Mouse (Mus musculus) MEL (cell line): ENCODE measurements around the gene Rxfp2. TPM values are rescaled to one million over a fixed set of nuclear protein-coding genes. Genes with fewer than 3 reads are reported as not detected.

Experiments used
- DNase-seq: peaks from one replicate; pipeline ENCODE4 v3.0.0; 2011; ENCODE audit warnings: low read depth, low spot score
- H3K27ac ChIP-seq: 2 replicates; pipeline ENCODE4 v1.5.1; 2012; ENCODE audit warnings: low read depth, mild to moderate bottlenecking, control low read depth, low read length, moderate library complexity; ENCODE audit not compliant: control insufficient read depth
- H3K27me3 ChIP-seq, 2 experiments: fragments of 150-350 bp in 1 of 2; sonication (generic) in 1 of 2; 2 replicates each; pipeline ENCODE4 v1.6.1; 2012; ENCODE audit warnings: low read length in 2 of 2, mild to moderate bottlenecking in 2 of 2, improper control_type of control experiment in 1 of 2, moderate library complexity in 1 of 2; ENCODE audit not compliant: insufficient read depth in 2 of 2, control insufficient read depth in 1 of 2
- H3K36me3 ChIP-seq, 2 experiments: 2 replicates each; pipeline ENCODE4 v1.6.1; 2012 to 2014; ENCODE audit warnings: low read length in 2 of 2, improper control_type of control experiment in 1 of 2, inconsistent platforms in 1 of 2, mild to moderate bottlenecking in 1 of 2; ENCODE audit not compliant: insufficient read depth in 2 of 2, control insufficient read depth in 1 of 2
- H3K4me1 ChIP-seq, 2 experiments: fragments of 150-350 bp in 1 of 2; sonication (generic) in 1 of 2; 2 replicates each; pipeline ENCODE4 v1.6.1; 2012; ENCODE audit warnings: low read length in 2 of 2, improper control_type of control experiment in 1 of 2, mild to moderate bottlenecking in 1 of 2; ENCODE audit not compliant: insufficient read depth in 2 of 2, control insufficient read depth in 1 of 2
- H3K4me3 ChIP-seq, 2 experiments: fragments of 150-350 bp in 1 of 2; sonication (generic) in 1 of 2; 2 replicates each; pipeline ENCODE4 v1.5.1; 2012; ENCODE audit warnings: low read depth in 2 of 2, low read length in 2 of 2, mild to moderate bottlenecking in 2 of 2, moderate library complexity in 2 of 2, control low read depth in 1 of 2, improper control_type of control experiment in 1 of 2; ENCODE audit not compliant: control insufficient read depth in 1 of 2, insufficient read depth in 1 of 2
- H3K79me2 ChIP-seq: 2 replicates; pipeline ENCODE4 v1.6.1; 2012; ENCODE audit warnings: mild to moderate bottlenecking, low read length, moderate library complexity; ENCODE audit not compliant: control insufficient read depth, poor library complexity, insufficient read depth
- H3K9ac ChIP-seq: 2 replicates; pipeline ENCODE4 v1.6.1; 2012; ENCODE audit warnings: low read depth, mild to moderate bottlenecking, control low read depth, low read length, moderate library complexity; ENCODE audit not compliant: control insufficient read depth, poor library complexity, severe bottlenecking
- H3K9me3 ChIP-seq: fragments of 150-350 bp; sonication (generic); replicated peaks from 2 replicates; pipeline ENCODE4 v1.6.1; 2012; ENCODE audit warnings: mild to moderate bottlenecking, low read length, improper control_type of control experiment, moderate library complexity; ENCODE audit not compliant: insufficient read depth
- CHD1 ChIP-seq: IDR thresholded peaks from 2 replicates; pipeline ENCODE4 v1.6.1; 2012; ENCODE audit warnings: low read depth, mild to moderate bottlenecking, inconsistent platforms, low read length, improper control_type of control experiment
- E2F4 ChIP-seq: IDR thresholded peaks from 2 replicates; pipeline ENCODE4 v1.6.1; 2011; ENCODE audit warnings: low read depth, low read length, improper control_type of control experiment, borderline replicate concordance
- ELF1 ChIP-seq: IDR thresholded peaks from 2 replicates; pipeline ENCODE4 v1.6.1; 2014; ENCODE audit warnings: low read depth, mild to moderate bottlenecking, inconsistent platforms, low read length, improper control_type of control experiment, moderate library complexity
- EP300 ChIP-seq, 2 experiments: IDR thresholded peaks; 2 replicates each; pipeline ENCODE4 v1.6.1; 2011; ENCODE audit warnings: improper control_type of control experiment in 2 of 2, low read length in 2 of 2, low read depth in 1 of 2, mild to moderate bottlenecking in 1 of 2
- GATA1 ChIP-seq: IDR thresholded peaks from 2 replicates; pipeline ENCODE4 v1.6.1; 2011; ENCODE audit warnings: low read depth, low read length, improper control_type of control experiment
- HCFC1 ChIP-seq: IDR thresholded peaks from 2 replicates; pipeline ENCODE4 v1.6.1; 2012; ENCODE audit warnings: low read depth, mild to moderate bottlenecking, inconsistent platforms, low read length, improper control_type of control experiment, moderate library complexity
- MAFK ChIP-seq: IDR thresholded peaks from 2 replicates; pipeline ENCODE4 v1.6.1; 2011; ENCODE audit warnings: low read depth, mild to moderate bottlenecking, low read length, improper control_type of control experiment, borderline replicate concordance
- MAX ChIP-seq: IDR thresholded peaks from 2 replicates; pipeline ENCODE4 v1.6.1; 2011; ENCODE audit warnings: low read length, improper control_type of control experiment
- MAZ ChIP-seq: IDR thresholded peaks from 2 replicates; pipeline ENCODE4 v1.6.1; 2012; ENCODE audit warnings: low read depth, mild to moderate bottlenecking, inconsistent platforms, low read length, improper control_type of control experiment
- MEF2A ChIP-seq: IDR thresholded peaks from 2 replicates; pipeline ENCODE4 v1.6.1; 2014; ENCODE audit warnings: low read depth, mild to moderate bottlenecking, inconsistent platforms, low read length, improper control_type of control experiment; ENCODE audit not compliant: poor library complexity, insufficient replicate concordance, severe bottlenecking; ENCODE audit errors: extremely low read depth
- MXI1 ChIP-seq: IDR thresholded peaks from 2 replicates; pipeline ENCODE4 v1.6.1; 2011; ENCODE audit warnings: mild to moderate bottlenecking, low read depth, low read length, improper control_type of control experiment
- MYB ChIP-seq: IDR thresholded peaks from 2 replicates; pipeline ENCODE4 v1.6.1; 2011; ENCODE audit warnings: mild to moderate bottlenecking, low read depth, low read length, improper control_type of control experiment
- MYC ChIP-seq: IDR thresholded peaks from 2 replicates; pipeline ENCODE4 v1.6.1; 2011; ENCODE audit warnings: low read depth, mild to moderate bottlenecking, low read length, improper control_type of control experiment, moderate library complexity
- NELFE ChIP-seq: IDR thresholded peaks from 2 replicates; pipeline ENCODE4 v1.6.1; 2011; ENCODE audit warnings: low read depth, low read length, improper control_type of control experiment
- NRF1 ChIP-seq: IDR thresholded peaks from 2 replicates; pipeline ENCODE4 v1.6.1; 2014; ENCODE audit warnings: low read depth, mild to moderate bottlenecking, inconsistent platforms, low read length, improper control_type of control experiment, moderate library complexity; ENCODE audit not compliant: poor library complexity, insufficient read depth, severe bottlenecking
- POLR2AphosphoS5 ChIP-seq: IDR thresholded peaks from 2 replicates; pipeline ENCODE4 v1.6.1; 2012; ENCODE audit warnings: low read depth, borderline replicate concordance, mild to moderate bottlenecking, inconsistent platforms, low read length, moderate library complexity, mixed read lengths
- RCOR1 ChIP-seq: IDR thresholded peaks from 2 replicates; pipeline ENCODE4 v1.6.1; 2012; ENCODE audit warnings: low read depth, mild to moderate bottlenecking, inconsistent platforms, low read length, improper control_type of control experiment
- SMC3 ChIP-seq: IDR thresholded peaks from 2 replicates; pipeline ENCODE4 v1.6.1; 2011; ENCODE audit warnings: low read depth, low read length, improper control_type of control experiment
- TAL1 ChIP-seq: IDR thresholded peaks from 2 replicates; pipeline ENCODE4 v1.6.1; 2012; ENCODE audit warnings: mild to moderate bottlenecking, inconsistent platforms, low read length, moderate library complexity, mixed read lengths
- TCF12 ChIP-seq: IDR thresholded peaks from 2 replicates; pipeline ENCODE4 v1.6.1; 2014; ENCODE audit warnings: low read depth, mild to moderate bottlenecking, inconsistent platforms, low read length, improper control_type of control experiment, moderate library complexity
- UBTF ChIP-seq: IDR thresholded peaks from 2 replicates; pipeline ENCODE4 v1.6.1; 2012; ENCODE audit warnings: low read depth, mild to moderate bottlenecking, inconsistent platforms, low read length, improper control_type of control experiment, moderate library complexity, borderline replicate concordance; ENCODE audit not compliant: insufficient read depth
- USF2 ChIP-seq, 2 experiments: IDR thresholded peaks; 2 replicates each; pipeline ENCODE4 v1.6.1; 2011 to 2012; ENCODE audit warnings: improper control_type of control experiment in 2 of 2, low read length in 2 of 2, borderline replicate concordance in 1 of 2, inconsistent platforms in 1 of 2, low read depth in 1 of 2, mild to moderate bottlenecking in 1 of 2; ENCODE audit not compliant: insufficient read depth in 1 of 2
- ZKSCAN1 ChIP-seq: IDR thresholded peaks from 2 replicates; pipeline ENCODE4 v1.6.1; 2012; ENCODE audit warnings: low read depth, mild to moderate bottlenecking, inconsistent platforms, low read length, improper control_type of control experiment, moderate library complexity
- ZNF384 ChIP-seq: IDR thresholded peaks from 2 replicates; pipeline ENCODE4 v1.6.1; 2012; ENCODE audit warnings: low read depth, mild to moderate bottlenecking, inconsistent platforms, low read length, improper control_type of control experiment
- polyA plus RNA-seq, 2 experiments: library from polyadenylated mRNA; stranded (reverse) in 1 of 2; unstranded in 1 of 2; fragments of >175 nt in 1 of 2; fragments of >200 nt in 1 of 2; gene quantifications; 2 replicates each; pipeline versions ENCODE4 v1.2.1 to v1.2.4; 2012; ENCODE audit warnings: low replicate concordance in 2 of 2, low read depth in 1 of 2; ENCODE audit not compliant: insufficient read length in 2 of 2, insufficient read depth in 1 of 2, missing spikeins in 1 of 2
- total RNA-seq: library from RNA; depleted of rRNA; stranded (reverse); fragments of 300-350 nt; gene quantifications from 2 replicates; pipeline ENCODE4 v1.2.3, GENCODE M21; 2012; rRNA removed

Gene Rxfp2
- total RNA-seq (not detected in 2 replicates), polyA plus RNA-seq (not detected)

DNA sequence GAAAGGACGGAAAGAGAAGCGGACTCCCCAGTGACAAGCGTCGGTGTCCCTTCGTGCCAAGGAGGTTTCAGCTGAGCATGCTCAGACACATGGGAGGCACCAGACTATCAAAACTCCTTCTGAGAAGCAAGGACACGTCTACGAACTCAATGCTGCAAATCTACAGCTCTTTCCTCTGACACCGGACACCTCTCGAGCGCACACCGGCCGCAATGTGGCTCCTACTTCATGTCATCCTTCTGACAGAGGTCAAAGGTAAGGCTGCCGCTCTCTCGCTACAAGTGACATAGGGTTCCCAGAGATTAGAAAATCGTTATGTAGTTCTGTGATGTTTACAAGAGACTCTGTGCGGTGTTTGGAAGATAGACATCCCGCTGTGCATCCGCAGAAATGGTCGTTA, at the start of gene Rxfp2:
Gene Rxfp2 (plus strand): TSS at position 20 of the 400 bp plus-strand sequence.
- Histone ChIP-seq H3K27me3 (no peaks in the 10 kb centered on the region), H3K4me3 (no peak within 1 kb of the TSS), H3K9me3 (no peaks in the 10 kb centered on the region), H3K9ac (no peak within 1 kb of the TSS), H3K79me2 (no peaks in the 10 kb centered on the region), H3K36me3 (no peaks in the 10 kb centered on the region), H3K27ac (no peak within 1 kb of the TSS), H3K4me1 (no peaks in the 10 kb centered on the region)
- no peak for DNase-seq
- no peak for TF ChIP-seq POLR2AphosphoS5
- no peak for TF ChIP-seq EP300 (IDR thresholded peaks at IDR 0.05; ENCODE audit: low read depth in 1 of 2, low read length in 2 of 2)
- TF ChIP-seq E2F4, result no peak
- TF ChIP-seq NRF1, result no peak
- TF ChIP-seq RCOR1, result no peak
- no peak for TF ChIP-seq MAZ
- no peak for TF ChIP-seq UBTF
- no peak for TF ChIP-seq MYB
- TF ChIP-seq CHD1, result no peak
- no peak for TF ChIP-seq MYC
- no peak for TF ChIP-seq ELF1
- TF ChIP-seq MEF2A, result no peak
- no peak for TF ChIP-seq ZKSCAN1
- TF ChIP-seq MAFK, result no peak
- TF ChIP-seq ZNF384, result no peak
- no peak for TF ChIP-seq MXI1
- no peak for TF ChIP-seq USF2 (IDR thresholded peaks at IDR 0.05; ENCODE audit: borderline replicate concordance in 1 of 2, insufficient read depth in 1 of 2, low read depth in 1 of 2, low read length in 2 of 2)
- no peak for TF ChIP-seq TAL1

DNA sequence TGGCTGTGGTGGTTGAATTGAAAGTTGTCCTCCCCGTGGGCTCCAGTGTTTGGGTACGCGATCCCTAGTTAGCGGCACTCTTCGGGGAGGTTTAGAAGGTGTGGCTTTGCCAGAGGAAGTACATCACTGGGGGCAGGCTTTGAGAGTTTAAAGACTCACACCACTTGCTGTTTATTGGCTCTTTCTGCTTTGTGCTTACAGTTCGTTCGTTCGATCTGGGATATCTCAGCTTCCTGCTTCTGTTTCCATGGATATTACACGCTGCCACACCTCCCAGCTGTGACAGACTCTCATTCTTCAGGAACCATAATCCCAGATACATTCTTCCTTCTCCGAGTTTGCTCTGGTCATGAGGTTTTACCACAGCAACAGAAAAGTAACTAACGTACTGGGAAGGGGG, 48.2 kb upstream of the Rxfp2 start:
- Histone ChIP-seq H3K9ac (no peak overlapping the region), H3K79me2 (no peaks in the 10 kb centered on the region), H3K4me3 (no peak overlapping the region), H3K27me3 (no peaks in the 10 kb centered on the region), H3K36me3 (no peaks in the 10 kb centered on the region), H3K27ac (no peak overlapping the region), H3K9me3 (no peaks in the 10 kb centered on the region), H3K4me1 (no peaks in the 10 kb centered on the region)
- no peak for DNase-seq
- TF ChIP-seq E2F4 (no peak), MAX (no peak), MXI1 (no peak), NELFE (no peak), HCFC1 (no peak), SMC3 (no peak), GATA1 (no peak), ZNF384 (no peak), TCF12 (no peak), NRF1 (no peak)
